Mouse (Mus musculus): ENCODE measurements around the gene Mllt1.
"Not testable (repeated sequence)": the region's sequence is repeated elsewhere in the genome, so short reads cannot be mapped to it uniquely, and the experiment has no call there.

Gene Mllt1

GRCm38 (mm10) chr17:56934545-56935330, 477 bp downstream of the Mllt1 start:
- no peak for DNase-seq

- peak; percentile 75 for DNase-seq
These were observed 1.8 kb downstream of the Mllt1 start for GRCm38 (mm10) chr17:56933395-56933794.

GRCm38 (mm10) chr17:56930026-56930425, 5.2 kb downstream of the Mllt1 start:
- DNase-seq, result peak; percentile 91

GRCm38 (mm10) chr17:56929530-56929929, 5.7 kb downstream of the Mllt1 start:
- DNase-seq, result peak; percentile 82

- DNase-seq, result peak; percentile 77
These were observed 6.1 kb downstream of the Mllt1 start for GRCm38 (mm10) chr17:56929101-56929500.

- DNase-seq, result peak; percentile 55
These were observed 9.2 kb downstream of the Mllt1 start for GRCm38 (mm10) chr17:56925998-56926397.

- DNase-seq, result peak; percentile 78
These were observed 15.5 kb downstream of the Mllt1 start for GRCm38 (mm10) chr17:56919725-56920124.

- no peak for DNase-seq
These were observed 18.0 kb downstream of the Mllt1 start for GRCm38 (mm10) chr17:56917166-56917565.

- no peak for DNase-seq
These were observed 21.8 kb downstream of the Mllt1 start for GRCm38 (mm10) chr17:56913444-56913843.

- DNase-seq, result no peak
These were observed 22.2 kb downstream of the Mllt1 start for GRCm38 (mm10) chr17:56913023-56913422.

GRCm38 (mm10) chr17:56909764-56910163, 25.5 kb downstream of the Mllt1 start:
- not testable (repeated sequence) for DNase-seq

- no peak for DNase-seq
These were observed 27.3 kb downstream of the Mllt1 start for GRCm38 (mm10) chr17:56907887-56908286.

GRCm38 (mm10) chr17:56907096-56907495, 28.1 kb downstream of the Mllt1 start:
- DNase-seq, result no peak

GRCm38 (mm10) chr17:56906166-56906565, 29.0 kb downstream of the Mllt1 start:
- no peak for DNase-seq

- DNase-seq, result no peak
These were observed 32.5 kb downstream of the Mllt1 start for GRCm38 (mm10) chr17:56902698-56903097.

- peak; percentile 94 for DNase-seq
These were observed 37.5 kb downstream of the Mllt1 start for GRCm38 (mm10) chr17:56897630-56898195.

GRCm38 (mm10) chr17:56896513-56897129, 38.6 kb downstream of the Mllt1 start:
- DNase-seq, result no peak

GRCm38 (mm10) chr17:56895368-56895918, 39.8 kb downstream of the Mllt1 start:
- DNase-seq, result no peak

GRCm38 (mm10) chr17:56890018-56890417, 45.2 kb downstream of the Mllt1 start:
- no peak for DNase-seq

- DNase-seq, result no peak
These were observed 47.2 kb downstream of the Mllt1 start for GRCm38 (mm10) chr17:56888050-56888449.

GRCm38 (mm10) chr17:56884809-56885208, 50.4 kb downstream of the Mllt1 start:
- DNase-seq, result no peak

- peak; percentile 89 for DNase-seq
These were observed 50.9 kb downstream of the Mllt1 start for GRCm38 (mm10) chr17:56884331-56884730.

- peak; percentile 94 for DNase-seq
These were observed 51.6 kb downstream of the Mllt1 start for GRCm38 (mm10) chr17:56883612-56884011.

GRCm38 (mm10) chr17:56877426-56877825, 57.8 kb downstream of the Mllt1 start:
- DNase-seq, result peak; percentile 82
